Mouse (Mus musculus): ENCODE data around the gene Ccdc80. TPM values are rescaled to one million over a fixed set of nuclear protein-coding genes. Genes with fewer than 3 reads are reported as not detected.

Ccdc80 gene
- polyA plus RNA-seq, 1 experiment from 2014 or later = 49.8 TPM

- no peaks in the 10 kb centered on the region for H3K27me3 ChIP-seq
- peaks cover 51% of the 10 kb centered on the region for H3K4me1 ChIP-seq
- no peak for ATAC-seq (ENCODE audit: insufficient number of reproducible peaks, insufficient read depth, low FRiP score, low TSS enrichment, low read depth)
- peak overlapping the region; percentile 64 for H3K4me2 ChIP-seq
- H3K9ac ChIP-seq = peak overlapping the region; percentile 73
- 3% methylated on average over 9 of the region's 9 CpGs for WGBS
- peak overlapping the region; percentile 72 for H3K27ac ChIP-seq
- peak overlapping the region; percentile 46 for H3K4me3 ChIP-seq
- no peaks in the 10 kb centered on the region for H3K36me3 ChIP-seq
- H3K9me3 ChIP-seq = no peaks in the 10 kb centered on the region
These were observed 1.0 kb downstream of the Ccdc80 start for GRCm38 (mm10) chr16:45094136-45094756.

GRCm38 (mm10) chr16:45095030-45095429 lies 1.8 kb downstream of the Ccdc80 start:
- H3K4me2 ChIP-seq = peak overlapping the region; percentile 64
- no peaks in the 10 kb centered on the region for H3K27me3 ChIP-seq
- H3K36me3 ChIP-seq = no peaks in the 10 kb centered on the region
- no peak overlapping the region for H3K9ac ChIP-seq
- H3K27ac ChIP-seq = no peak overlapping the region
- H3K9me3 ChIP-seq = no peaks in the 10 kb centered on the region
- H3K4me1 ChIP-seq = peaks cover 47% of the 10 kb centered on the region
- no peak for ATAC-seq (ENCODE audit: insufficient number of reproducible peaks, insufficient read depth, low FRiP score, low TSS enrichment, low read depth)
- no peak overlapping the region for H3K4me3 ChIP-seq
- 89% methylated on average over 13 of the region's 13 CpGs for WGBS

GRCm38 (mm10) chr16:45095561-45096482 lies 2.6 kb downstream of the Ccdc80 start:
- no peak for ATAC-seq (ENCODE audit: insufficient number of reproducible peaks, insufficient read depth, low FRiP score, low TSS enrichment, low read depth)
- 95% methylated on average over 26 of the region's 26 CpGs for WGBS
- H3K4me3 ChIP-seq = no peak overlapping the region
- no peaks in the 10 kb centered on the region for H3K9me3 ChIP-seq
- no peaks in the 10 kb centered on the region for H3K27me3 ChIP-seq
- H3K4me2 ChIP-seq = 0 out of 2 replicates have a peak overlapping the region, but pooled peaks have one; percentile 16
- H3K36me3 ChIP-seq = no peaks in the 10 kb centered on the region
- no peak overlapping the region for H3K27ac ChIP-seq
- H3K4me1 ChIP-seq = peaks cover 47% of the 10 kb centered on the region
- no peak overlapping the region for H3K9ac ChIP-seq

GRCm38 (mm10) chr16:45097467-45097866 lies 4.3 kb downstream of the Ccdc80 start:
- H3K4me2 ChIP-seq = peak overlapping the region; percentile 23

GRCm38 (mm10) chr16:45098186-45098885 lies 5.1 kb downstream of the Ccdc80 start:
- peak overlapping the region; percentile 32 for H3K4me2 ChIP-seq
- 57% methylated on average over 10 of the region's 10 CpGs for WGBS
- peaks cover 39% of the 10 kb centered on the region for H3K4me1 ChIP-seq
- H3K4me3 ChIP-seq = no peak overlapping the region
- no peak overlapping the region for H3K9ac ChIP-seq
- no peaks in the 10 kb centered on the region for H3K9me3 ChIP-seq
- H3K27ac ChIP-seq = no peak overlapping the region
- no peak for ATAC-seq (ENCODE audit: insufficient number of reproducible peaks, insufficient read depth, low FRiP score, low TSS enrichment, low read depth)
- no peaks in the 10 kb centered on the region for H3K36me3 ChIP-seq
- H3K27me3 ChIP-seq = no peaks in the 10 kb centered on the region

More at GRCm38 (mm10) chr16:45097467-45097866, 4.3 kb downstream of the Ccdc80 start:
- Histone ChIP-seq H3K9me3 (no peaks in the 10 kb centered on the region), H3K36me3 (no peaks in the 10 kb centered on the region), H3K27me3 (no peaks in the 10 kb centered on the region), H3K27ac (no peak overlapping the region), H3K4me1 (peaks cover 47% of the 10 kb centered on the region), H3K9ac (no peak overlapping the region), H3K4me3 (no peak overlapping the region)
- no peak for ATAC-seq (ENCODE audit: insufficient number of reproducible peaks, insufficient read depth, low FRiP score, low TSS enrichment, low read depth)
- WGBS = 87% methylated on average over 2 of the region's 2 CpGs

GRCm38 (mm10) chr16:45098886-45099210 lies 5.6 kb downstream of the Ccdc80 start:
- no peak overlapping the region for H3K4me3 ChIP-seq
- H3K36me3 ChIP-seq = no peaks in the 10 kb centered on the region
- H3K4me2 ChIP-seq = peak overlapping the region; percentile 32
- no peak for ATAC-seq (ENCODE audit: insufficient number of reproducible peaks, insufficient read depth, low FRiP score, low TSS enrichment, low read depth)
- H3K4me1 ChIP-seq = peaks cover 34% of the 10 kb centered on the region
- WGBS = 52% methylated on average over 6 of the region's 6 CpGs
- H3K9me3 ChIP-seq = no peaks in the 10 kb centered on the region
- H3K9ac ChIP-seq = no peak overlapping the region
- no peaks in the 10 kb centered on the region for H3K27me3 ChIP-seq
- no peak overlapping the region for H3K27ac ChIP-seq

- ATAC-seq (ENCODE audit: insufficient number of reproducible peaks, insufficient read depth, low FRiP score, low TSS enrichment, low read depth) = no peak
- Histone ChIP-seq H3K4me1 (peaks cover 18% of the 10 kb centered on the region; the same call in 1 of the 2 replicates), H3K4me2 (no peak overlapping the region), H3K36me3 (no peaks in the 10 kb centered on the region), H3K27me3 (no peaks in the 10 kb centered on the region), H3K4me3 (no peak overlapping the region), H3K9ac (no peak overlapping the region), H3K27ac (no peak overlapping the region), H3K9me3 (no peaks in the 10 kb centered on the region)
- 64% methylated on average over 3 of the region's 3 CpGs for WGBS
These were observed 7.7 kb downstream of the Ccdc80 start for GRCm38 (mm10) chr16:45100892-45101291.

- 75% methylated on average over 3 of the region's 3 CpGs for WGBS
- Histone ChIP-seq H3K9me3 (no peaks in the 10 kb centered on the region), H3K27ac (no peak overlapping the region), H3K36me3 (no peaks in the 10 kb centered on the region), H3K4me1 (no peaks in the 10 kb centered on the region), H3K4me3 (no peak overlapping the region), H3K27me3 (no peaks in the 10 kb centered on the region), H3K9ac (no peak overlapping the region), H3K4me2 (no peak overlapping the region)
- ATAC-seq (ENCODE audit: insufficient number of reproducible peaks, insufficient read depth, low FRiP score, low TSS enrichment, low read depth) = no peak
These were observed 11.8 kb downstream of the Ccdc80 start for GRCm38 (mm10) chr16:45104993-45105392.

- Histone ChIP-seq H3K9ac (no peak overlapping the region), H3K9me3 (no peaks in the 10 kb centered on the region), H3K4me2 (no peak overlapping the region), H3K27ac (no peak overlapping the region), H3K4me3 (no peak overlapping the region), H3K36me3 (no peaks in the 10 kb centered on the region), H3K4me1 (no peaks in the 10 kb centered on the region), H3K27me3 (no peaks in the 10 kb centered on the region)
- ATAC-seq (ENCODE audit: insufficient number of reproducible peaks, insufficient read depth, low FRiP score, low TSS enrichment, low read depth) = no peak
- WGBS = 66% methylated on average over 5 of the region's 5 CpGs
These were observed 15.1 kb downstream of the Ccdc80 start for GRCm38 (mm10) chr16:45108203-45108878.

- no peak for ATAC-seq (ENCODE audit: insufficient number of reproducible peaks, insufficient read depth, low FRiP score, low TSS enrichment, low read depth)
- 20% methylated on average over 4 of the region's 4 CpGs for WGBS
These were observed 17.3 kb downstream of the Ccdc80 start for GRCm38 (mm10) chr16:45110498-45110897.

GRCm38 (mm10) chr16:45117200-45117599 lies 24.0 kb downstream of the Ccdc80 start:
- Histone ChIP-seq H3K4me2 (no peak overlapping the region), H3K9ac (no peak overlapping the region), H3K27ac (no peak overlapping the region), H3K36me3 (0 out of 2 replicates have a peak, but pooled peaks cover 6% of the 10 kb centered on the region), H3K9me3 (no peaks in the 10 kb centered on the region), H3K27me3 (no peaks in the 10 kb centered on the region), H3K4me1 (0 out of 2 replicates have a peak, but pooled peaks cover 5% of the 10 kb centered on the region), H3K4me3 (no peak overlapping the region)
- WGBS = 91% methylated on average over 3 of the region's 3 CpGs
- ATAC-seq (ENCODE audit: insufficient number of reproducible peaks, insufficient read depth, low FRiP score, low TSS enrichment, low read depth) = no peak

More at GRCm38 (mm10) chr16:45110498-45110897, 17.3 kb downstream of the Ccdc80 start:
- Histone ChIP-seq H3K27ac (no peak overlapping the region), H3K9me3 (no peaks in the 10 kb centered on the region), H3K36me3 (no peaks in the 10 kb centered on the region), H3K4me3 (no peak overlapping the region), H3K4me2 (no peak overlapping the region), H3K27me3 (no peaks in the 10 kb centered on the region), H3K4me1 (no peaks in the 10 kb centered on the region), H3K9ac (no peak overlapping the region)
